Mouse (Mus musculus) gastrocnemius, adult 2 months (tissue): Measurements from ENCODE around the gene Trpm3. TPM values are rescaled to one million over a fixed set of nuclear protein-coding genes. Genes with fewer than 3 reads are reported as not detected.
A peak's percentile ranks its signal among the peaks of the same experiment; 100 is the strongest.

ENCODE experiments used
- DNase-seq: peaks from one replicate; pipeline ENCODE4 v3.0.0; 2022
- H3K27ac ChIP-seq: fragments of 200-600 bp; 2 replicates; pipeline ENCODE4 v1.8.1; 2022; ENCODE audit warnings: mild to moderate bottlenecking
- H3K4me3 ChIP-seq: fragments of 200-600 bp; 2 replicates; pipeline ENCODE4 v1.8.1; 2022; ENCODE audit warnings: mild to moderate bottlenecking, moderate library complexity
- CTCF ChIP-seq: fragments of 200-600 bp; IDR thresholded peaks from 2 replicates; pipeline ENCODE4 v1.8.1; 2022; ENCODE audit warnings: antibody characterized with exemption, mild to moderate bottlenecking, moderate library complexity
- intact Hi-C: fragments of 180-260 bp; cut with DNase I; formaldehyde crosslinking; loops from one replicate; pipeline ENCODE4 v1.15.1; 2025
- total RNA-seq, 2 experiments: library from RNA; stranded (reverse); gene quantifications; 2 replicates each; pipeline ENCODE4 v1.2.3; 2021

Gene Trpm3
- total RNA-seq, 2 experiments from 2014 or later, result 0.73 to 0.77 TPM

DNA sequence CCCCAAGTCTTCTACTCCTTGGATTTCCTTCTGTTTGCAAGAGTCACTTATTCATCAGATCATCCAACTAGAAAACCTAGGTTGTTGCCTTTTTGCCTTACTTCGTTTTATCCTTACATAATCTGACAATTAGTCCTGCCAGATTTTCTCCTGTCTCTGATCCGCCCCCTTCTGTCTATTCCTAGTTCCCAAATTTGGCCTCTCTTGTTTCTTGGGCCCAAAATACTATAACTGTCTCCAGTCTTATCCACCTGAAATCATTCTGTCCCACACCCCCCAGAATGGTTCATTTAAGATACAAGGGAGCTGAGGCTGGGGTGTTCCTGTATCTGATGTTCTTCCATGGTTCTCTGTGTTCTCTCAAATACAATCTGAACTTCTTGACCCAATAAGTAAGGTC, 318.1 kb downstream of the Trpm3 start:
- no peak overlapping the region for H3K27ac ChIP-seq
- DNase-seq, result no peak
- no peak overlapping the region for H3K4me3 ChIP-seq
- intact Hi-C loops, result no loop called here
- TF ChIP-seq CTCF, result no peak

DNA sequence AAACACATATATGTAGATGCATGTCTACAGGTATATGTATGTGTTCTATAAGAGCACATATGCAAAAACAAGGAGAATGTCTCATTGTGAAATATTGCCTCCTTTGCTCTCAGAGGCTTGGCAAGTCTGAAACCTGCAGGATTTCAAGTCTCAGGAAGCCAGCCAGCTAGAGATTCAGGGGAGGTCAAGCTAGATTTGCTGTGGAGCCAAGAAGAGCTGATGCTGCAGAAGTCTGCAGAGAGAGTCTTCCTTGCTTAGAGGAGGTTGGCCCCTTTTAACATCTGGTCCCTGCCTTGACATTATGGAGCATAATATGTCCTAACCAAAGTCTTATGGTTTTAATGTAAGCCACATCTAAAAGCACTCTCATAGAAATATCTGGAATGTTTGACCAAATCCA, 323.2 kb downstream of the Trpm3 start:
- intact Hi-C loops, result no loop called here
- no peak overlapping the region for H3K27ac ChIP-seq
- H3K4me3 ChIP-seq, result no peak overlapping the region
- no peak for DNase-seq
- no peak for TF ChIP-seq CTCF

DNA sequence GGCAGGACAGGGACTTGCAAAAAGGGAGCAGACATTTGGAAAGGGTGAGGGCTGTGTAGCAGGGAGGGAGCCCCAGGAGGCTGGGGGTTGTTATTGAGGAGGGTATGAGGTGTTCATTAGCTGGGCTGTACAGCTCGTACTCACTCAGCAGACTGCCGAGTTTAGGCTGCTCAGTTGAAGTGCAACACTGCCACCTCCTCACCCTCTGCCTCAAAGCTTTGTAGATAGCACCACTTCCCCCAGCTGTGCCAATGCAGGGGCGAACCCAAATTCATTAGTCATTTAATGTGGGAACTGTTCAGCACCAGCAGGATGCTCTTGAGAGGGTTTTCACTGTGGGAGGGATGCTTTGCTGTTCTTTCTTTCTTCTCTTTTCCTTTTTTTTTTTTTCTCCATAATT, 324.7 kb downstream of the Trpm3 start:
- Histone ChIP-seq H3K4me3 (no peak overlapping the region), H3K27ac (no peak overlapping the region)
- TF ChIP-seq CTCF, result no peak
- intact Hi-C loops, result no loop called here
- DNase-seq, result no peak

DNA sequence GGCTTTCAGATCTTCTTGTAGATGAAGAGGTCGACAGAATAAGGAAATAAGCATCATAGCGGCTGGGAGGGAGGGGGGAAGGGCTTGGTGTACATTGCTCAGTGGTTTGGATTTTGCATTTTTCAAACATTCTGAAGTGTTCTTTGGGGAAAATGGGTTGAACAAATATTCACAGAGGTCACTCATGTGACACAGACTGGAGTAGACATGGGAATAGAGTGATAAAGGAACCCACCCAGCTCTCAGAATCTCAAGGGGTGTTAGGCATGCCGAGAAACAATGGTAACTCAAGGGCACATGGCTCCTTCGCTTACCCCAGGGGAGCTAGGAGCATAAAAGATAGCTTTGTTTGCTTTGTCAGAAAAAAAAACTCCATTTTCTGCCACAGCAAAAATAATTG, 330.8 kb downstream of the Trpm3 start:
- intact Hi-C loops, result no loop called here
- no peak for DNase-seq

DNA sequence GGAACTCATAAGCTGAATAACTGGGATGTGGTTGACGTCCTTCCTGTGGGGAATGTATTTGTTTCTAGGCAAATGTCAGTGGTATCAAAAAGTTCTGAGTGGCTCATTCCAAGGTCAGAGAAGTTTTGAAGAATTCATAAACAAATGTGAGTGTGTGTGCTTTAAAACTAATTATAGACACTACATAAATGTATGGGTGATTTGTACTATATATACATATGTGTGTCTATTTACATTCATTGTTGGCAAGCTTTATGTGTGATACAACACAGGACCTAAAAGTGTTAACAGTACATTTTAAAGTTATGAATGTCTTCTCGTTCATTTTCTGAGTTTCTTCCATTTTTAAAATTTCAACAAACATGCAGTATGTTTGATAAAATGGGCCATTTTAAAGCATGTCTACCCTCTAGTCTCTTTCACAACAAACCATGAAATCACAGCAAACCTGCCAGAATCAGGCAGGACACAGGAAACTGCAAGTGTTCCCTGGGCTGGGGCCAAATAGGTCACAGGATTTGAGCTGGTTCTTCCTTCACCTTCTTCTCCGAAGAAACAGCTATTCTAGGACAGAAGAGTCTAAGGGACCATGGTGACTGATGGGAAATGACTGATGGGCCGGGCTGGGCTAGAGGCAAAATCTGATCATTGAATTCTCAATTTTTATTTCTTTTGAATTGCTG, 334.3 kb downstream of the Trpm3 start:
- intact Hi-C loops, result no loop called here
- DNase-seq, result peak; percentile 28
- Histone ChIP-seq H3K27ac (no peak overlapping the region), H3K4me3 (no peak overlapping the region)
- TF ChIP-seq CTCF, result no peak

More for the DNA sequence above, 330.8 kb downstream of the Trpm3 start:
- Histone ChIP-seq H3K4me3 (no peak overlapping the region), H3K27ac (no peak overlapping the region)
- TF ChIP-seq CTCF, result no peak

DNA sequence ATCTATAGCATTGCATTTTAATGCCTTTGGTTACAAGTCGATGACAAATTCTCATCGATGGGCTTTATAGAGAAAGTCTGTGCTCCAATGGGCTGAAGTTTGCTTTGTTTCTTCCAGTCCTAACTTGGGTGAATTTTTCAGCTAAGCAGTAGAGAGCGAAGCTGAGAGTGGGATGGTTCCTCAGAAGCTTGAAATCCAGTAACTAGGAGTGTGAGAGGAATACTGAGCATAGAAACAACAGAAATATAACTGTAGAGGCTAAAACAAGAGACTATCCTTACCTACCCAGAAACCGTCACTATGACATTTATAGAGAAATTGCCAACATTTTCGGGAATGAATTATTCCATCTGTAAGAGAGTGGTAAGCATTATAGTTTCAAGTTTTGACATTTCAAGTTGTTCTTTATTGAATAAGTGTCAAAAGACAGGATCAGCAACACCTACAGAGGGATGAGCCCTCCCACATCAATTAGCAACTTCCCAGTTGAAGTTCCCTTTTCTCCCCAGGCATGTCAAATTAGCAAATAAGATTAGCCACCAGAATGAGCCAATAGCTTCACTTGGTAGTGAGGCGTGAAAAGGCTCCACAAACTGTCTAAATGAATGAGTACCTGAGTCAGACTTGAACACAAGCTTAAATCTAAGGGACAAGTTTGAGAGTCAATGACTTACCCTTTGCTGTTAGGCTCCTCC, 339.6 kb downstream of the Trpm3 start:
- intact Hi-C loops, result no loop called here

DNA sequence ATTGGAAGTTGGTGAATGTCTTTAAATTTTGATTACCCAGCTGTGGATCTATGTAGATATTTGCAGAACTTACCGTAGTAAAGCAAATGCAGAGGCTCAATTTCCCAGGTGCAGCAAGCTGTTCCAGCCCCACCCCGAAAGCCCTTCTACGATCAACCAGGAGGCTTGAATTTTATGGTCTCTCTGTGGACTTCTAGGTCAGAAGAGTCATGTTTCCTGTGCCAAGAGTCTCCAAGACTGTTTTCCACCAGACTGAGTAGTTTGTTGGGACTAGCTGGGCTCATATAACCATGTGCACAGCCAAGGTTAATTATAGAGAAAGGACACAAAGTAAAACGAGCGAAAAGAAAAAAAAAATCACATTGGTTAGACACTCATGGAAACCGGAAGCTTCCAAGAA, 364.6 kb downstream of the Trpm3 start:
- no peak for TF ChIP-seq CTCF

More for the DNA sequence above, 339.6 kb downstream of the Trpm3 start:
- no peak for TF ChIP-seq CTCF
- no peak overlapping the region for H3K27ac ChIP-seq
- no peak overlapping the region for H3K4me3 ChIP-seq
- DNase-seq, result no peak

DNA sequence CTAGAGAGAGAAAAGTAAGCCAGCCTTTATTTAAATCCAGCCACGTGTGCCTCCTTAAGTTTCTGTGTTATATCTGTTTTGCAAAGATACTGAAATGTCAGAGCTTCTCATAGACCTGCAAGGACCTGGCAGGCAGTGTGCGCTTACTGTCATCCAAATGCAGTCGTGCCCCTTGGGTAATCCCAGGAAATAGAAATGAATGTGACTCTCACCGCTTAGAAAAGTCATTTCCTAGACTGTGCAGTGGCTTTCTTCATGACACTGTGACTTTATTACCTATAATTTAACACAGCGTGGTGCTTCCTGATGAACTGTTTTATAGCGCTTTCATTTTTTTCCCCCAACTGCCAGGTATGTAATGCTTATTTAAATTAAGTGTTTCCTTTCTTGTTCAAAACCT, 379.7 kb downstream of the Trpm3 start:
- Histone ChIP-seq H3K27ac (no peak overlapping the region), H3K4me3 (no peak overlapping the region)
- no peak for TF ChIP-seq CTCF
- DNase-seq, result no peak
- intact Hi-C loops, result no loop called here

More for the DNA sequence above, 364.6 kb downstream of the Trpm3 start:
- no peak for DNase-seq
- Histone ChIP-seq H3K4me3 (no peak overlapping the region), H3K27ac (no peak overlapping the region)
- intact Hi-C loops, result no loop called here

DNA sequence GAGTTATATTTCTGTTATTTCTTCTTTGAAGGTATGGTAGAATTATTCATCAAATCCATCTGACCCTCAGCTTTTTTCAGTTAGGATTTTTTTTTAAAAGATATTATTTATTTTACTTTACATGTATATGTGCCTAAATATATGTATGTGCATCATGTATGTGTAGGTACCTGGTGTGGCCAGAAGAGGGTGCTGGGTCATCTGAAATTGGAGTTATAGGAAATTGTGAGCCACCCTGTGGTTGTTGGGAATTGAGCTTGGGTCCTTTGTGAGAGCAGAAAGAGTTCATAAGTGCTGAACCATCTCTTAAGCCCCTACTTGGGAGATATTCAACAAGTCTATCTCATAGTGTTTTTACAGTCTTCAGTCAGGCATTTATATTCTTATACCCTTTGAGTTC, 389.1 kb downstream of the Trpm3 start:
- intact Hi-C loops, result no loop called here
- H3K27ac ChIP-seq, result no peak overlapping the region
- no peak for TF ChIP-seq CTCF
- no peak overlapping the region for H3K4me3 ChIP-seq
- DNase-seq, result no peak

DNA sequence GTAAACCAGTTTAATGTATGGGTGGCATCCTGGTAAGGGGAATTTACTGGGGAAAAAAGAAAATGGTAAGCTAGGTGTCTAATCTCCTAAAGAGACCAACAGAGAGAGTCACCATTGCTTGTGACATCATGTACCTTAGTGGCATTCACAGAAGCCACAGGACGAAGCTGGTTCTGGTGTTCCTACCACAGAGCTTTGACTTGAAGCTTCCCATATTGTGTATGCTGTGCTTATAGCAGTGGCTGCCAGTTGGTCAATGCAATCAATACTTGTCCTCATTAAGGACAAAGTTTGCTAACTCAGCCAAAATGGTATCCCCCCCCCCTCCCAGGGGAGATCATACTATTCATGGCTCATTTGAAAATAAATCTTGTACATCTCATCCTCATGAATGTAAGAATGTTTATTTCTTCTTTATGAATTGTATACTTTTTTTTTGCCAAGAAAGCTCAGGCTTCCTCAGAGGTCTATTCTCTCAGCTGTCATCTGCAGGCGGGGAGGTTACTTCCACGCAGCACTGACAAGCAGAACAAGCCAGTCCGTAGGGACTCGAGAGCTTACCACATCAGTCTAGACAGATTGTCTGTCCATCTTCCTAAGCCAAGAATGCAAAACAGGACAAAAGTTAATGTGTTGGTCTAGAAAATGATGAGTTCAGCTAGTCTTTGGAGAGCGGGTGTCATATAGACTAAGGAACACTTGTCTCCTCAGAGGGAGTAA, 404.3 kb downstream of the Trpm3 start:
- intact Hi-C loops, result no loop called here

DNA sequence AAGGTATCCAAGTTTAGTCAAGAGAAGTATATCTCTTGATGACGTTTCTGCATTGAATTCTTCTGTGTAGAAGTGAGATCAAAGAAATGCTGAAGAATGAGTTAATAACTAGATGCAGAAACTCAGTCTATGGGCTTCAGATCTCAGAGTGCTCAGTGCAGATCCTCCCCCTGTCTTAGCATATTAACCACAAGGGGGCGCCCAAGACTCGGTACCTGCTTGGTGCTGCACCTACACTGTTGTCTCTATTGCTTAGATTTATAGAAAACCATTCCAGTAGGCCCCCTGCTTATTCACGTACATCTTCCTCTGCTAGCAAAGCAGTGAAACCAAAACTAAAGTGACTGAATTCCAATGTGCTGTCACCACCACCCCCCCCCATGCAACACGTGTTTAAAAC, 413.3 kb downstream of the Trpm3 start:
- H3K4me3 ChIP-seq, result no peak overlapping the region
- intact Hi-C loops, result loop anchor here (1.0 to 2.0 kb wide), 2 partner anchors 79 to 332 kb away; no protein-coding TSS in a partner anchor
- no peak overlapping the region for H3K27ac ChIP-seq
- peak; percentile 69 for DNase-seq
- peak; percentile 76 for TF ChIP-seq CTCF

More for the DNA sequence above, 404.3 kb downstream of the Trpm3 start:
- H3K27ac ChIP-seq, result no peak overlapping the region
- H3K4me3 ChIP-seq, result no peak overlapping the region
- DNase-seq, result no peak
- no peak for TF ChIP-seq CTCF

DNA sequence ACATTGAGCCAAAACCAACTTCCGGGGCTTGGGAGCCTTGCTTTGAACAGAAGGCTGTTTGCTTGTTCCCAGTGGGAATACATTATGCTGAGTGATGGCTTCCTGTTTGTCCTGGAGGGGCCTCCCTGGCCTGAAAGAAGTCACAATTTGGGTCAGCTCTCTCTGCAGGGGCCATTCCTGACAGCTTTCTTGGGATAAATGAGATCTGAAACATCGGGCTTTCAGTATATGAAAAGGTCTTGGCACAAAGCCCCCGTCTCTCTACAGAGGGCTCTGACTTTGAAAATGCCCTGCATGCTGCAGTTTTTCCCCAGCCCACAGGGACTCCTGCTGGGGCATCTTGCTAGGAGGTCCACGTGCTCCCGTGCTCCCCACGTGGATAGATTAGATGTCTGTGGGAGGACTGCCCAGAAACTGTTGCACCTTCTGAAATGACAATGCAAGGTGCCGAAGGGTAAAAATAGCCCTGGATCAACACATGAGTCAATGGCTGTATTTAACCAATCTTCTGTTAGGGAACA, 415.6 kb downstream of the Trpm3 start:
- H3K4me3 ChIP-seq, result no peak overlapping the region
- peak; percentile 17 for DNase-seq
- H3K27ac ChIP-seq, result no peak overlapping the region
- no peak for TF ChIP-seq CTCF
- intact Hi-C loops, result no loop called here

DNA sequence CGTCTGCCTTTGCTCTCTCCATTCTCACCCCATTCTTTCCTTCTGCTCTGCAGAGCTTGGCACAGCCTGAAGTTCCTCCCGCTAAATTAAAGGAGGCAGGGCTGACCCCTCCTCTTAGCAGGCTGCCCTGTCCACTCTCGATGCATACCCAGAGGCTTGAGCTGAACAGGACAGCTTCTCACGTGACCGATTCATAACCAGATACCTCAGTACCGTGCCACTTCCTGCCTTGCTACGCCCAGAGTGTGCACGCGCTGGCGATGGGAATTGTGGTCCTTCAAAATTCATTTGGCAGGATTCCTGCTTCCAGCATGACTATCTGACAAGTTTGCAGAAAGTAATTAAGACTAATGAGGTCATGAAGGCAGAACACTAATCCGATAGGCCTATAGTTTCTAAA, 433.6 kb downstream of the Trpm3 start:
- intact Hi-C loops, result no loop called here
- TF ChIP-seq CTCF, result no peak
- no peak overlapping the region for H3K4me3 ChIP-seq
- DNase-seq, result no peak
- no peak overlapping the region for H3K27ac ChIP-seq
